Mouse (Mus musculus): Measurements from ENCODE around the gene Trim7. TPM values are rescaled to one million over a fixed set of nuclear protein-coding genes. Genes with fewer than 3 reads are reported as not detected.
"Not testable (repeated sequence)": the region's sequence is repeated elsewhere in the genome, so short reads cannot be mapped to it uniquely, and the experiment has no call there.

Trim7 gene
- 167 and 205 TPM in 2 replicates for total RNA-seq (2017)

GRCm38 (mm10) chr11:48825979-48826751 lies at the start of gene Trim7, which contains the start of gene Gm12184:
Trim7 (plus strand) TSS chr11:48826140.
Gm12184 (minus strand) TSS chr11:48826655.
- ATAC-seq (ENCODE audit: extremely low read depth, insufficient number of reproducible peaks, low FRiP score, poor library complexity, severe bottlenecking) = peak; percentile 14; the same call in 1 of the 2 replicates

GRCm38 (mm10) chr11:48776664-48777063 lies 49.3 kb upstream of the Trim7 start:
- peak; percentile 34; the same call in 1 of the 2 replicates for ATAC-seq (ENCODE audit: extremely low read depth, insufficient number of reproducible peaks, low FRiP score, poor library complexity, severe bottlenecking)

GRCm38 (mm10) chr11:48777303-48777702 lies 48.6 kb upstream of the Trim7 start:
- ATAC-seq (ENCODE audit: extremely low read depth, insufficient number of reproducible peaks, low FRiP score, poor library complexity, severe bottlenecking) = no peak

- ATAC-seq (ENCODE audit: extremely low read depth, insufficient number of reproducible peaks, low FRiP score, poor library complexity, severe bottlenecking) = peak; percentile 57; the same call in 1 of the 2 replicates
Observed at GRCm38 (mm10) chr11:48779450-48779849, 46.5 kb upstream of the Trim7 start.

- no peak for ATAC-seq (ENCODE audit: extremely low read depth, insufficient number of reproducible peaks, low FRiP score, poor library complexity, severe bottlenecking)
Observed at GRCm38 (mm10) chr11:48782243-48782642, 43.7 kb upstream of the Trim7 start.

GRCm38 (mm10) chr11:48787455-48788211 lies 38.3 kb upstream of the Trim7 start:
- peak; percentile 95 for ATAC-seq (ENCODE audit: extremely low read depth, insufficient number of reproducible peaks, low FRiP score, poor library complexity, severe bottlenecking)

DNA sequence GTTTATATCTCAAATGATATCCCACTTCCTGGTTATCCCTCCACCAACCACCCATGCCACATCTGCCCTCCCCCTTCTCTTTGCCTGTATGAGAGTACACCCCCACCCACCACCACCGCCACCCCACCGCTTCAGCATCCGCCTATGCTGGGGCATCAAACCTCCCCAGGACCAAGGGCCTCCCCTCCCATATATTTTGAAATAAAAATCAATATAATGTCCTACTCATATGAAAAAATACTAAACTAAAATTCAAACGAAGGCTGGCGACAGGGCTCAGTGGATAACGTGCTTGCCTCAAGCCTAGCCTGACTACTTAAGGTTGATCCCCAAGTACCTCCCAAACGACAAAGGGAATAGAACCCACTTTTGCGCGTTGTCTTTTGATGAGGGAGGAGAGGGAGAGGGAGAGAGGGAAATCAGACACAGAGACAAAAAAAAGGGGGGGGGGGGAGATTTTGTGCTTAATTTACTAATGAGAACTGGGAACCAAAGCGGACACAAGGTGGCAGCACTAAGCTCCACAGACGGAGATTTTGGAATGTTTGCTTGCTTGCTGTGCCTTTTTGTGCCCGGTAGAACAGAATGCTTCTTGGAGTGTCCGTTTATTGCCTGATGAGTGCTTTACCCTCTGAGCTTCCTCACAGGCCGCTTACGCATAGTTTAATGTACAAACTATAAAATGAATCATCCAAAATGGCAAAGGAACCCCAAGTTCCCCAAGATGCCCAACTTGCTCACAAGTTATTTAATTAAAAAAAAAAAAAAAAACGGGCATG lies 37.4 kb upstream of the Trim7 start:
- peak; percentile 54 for ATAC-seq (ENCODE audit: extremely low read depth, insufficient number of reproducible peaks, low FRiP score, poor library complexity, severe bottlenecking)

DNA sequence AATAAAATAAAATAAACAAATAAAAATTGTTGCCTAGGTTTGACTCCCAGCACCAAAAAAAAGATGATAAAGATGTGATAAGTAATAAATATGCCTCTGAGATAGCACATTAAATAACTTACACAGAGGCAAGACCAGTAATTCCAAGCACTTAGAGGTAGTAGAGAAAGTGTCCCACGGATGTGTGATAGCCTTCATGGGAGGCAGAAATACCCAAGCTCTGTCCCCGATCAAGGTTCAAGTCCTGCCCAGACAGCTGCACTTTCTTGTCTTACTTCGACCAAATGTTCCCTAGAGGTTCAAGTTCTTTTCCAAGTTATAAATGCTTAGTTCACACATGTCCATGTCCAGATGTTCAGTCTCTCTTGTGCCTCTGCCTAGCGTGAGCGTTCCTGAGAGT lies 36.7 kb upstream of the Trim7 start:
- no peak for ATAC-seq (ENCODE audit: extremely low read depth, insufficient number of reproducible peaks, low FRiP score, poor library complexity, severe bottlenecking)

GRCm38 (mm10) chr11:48789973-48790823 lies 35.7 kb upstream of the Trim7 start:
- peak; percentile 69 for ATAC-seq (ENCODE audit: extremely low read depth, insufficient number of reproducible peaks, low FRiP score, poor library complexity, severe bottlenecking)

- ATAC-seq (ENCODE audit: extremely low read depth, insufficient number of reproducible peaks, low FRiP score, poor library complexity, severe bottlenecking) = no peak
Observed at GRCm38 (mm10) chr11:48790946-48791345, 35.0 kb upstream of the Trim7 start.

DNA sequence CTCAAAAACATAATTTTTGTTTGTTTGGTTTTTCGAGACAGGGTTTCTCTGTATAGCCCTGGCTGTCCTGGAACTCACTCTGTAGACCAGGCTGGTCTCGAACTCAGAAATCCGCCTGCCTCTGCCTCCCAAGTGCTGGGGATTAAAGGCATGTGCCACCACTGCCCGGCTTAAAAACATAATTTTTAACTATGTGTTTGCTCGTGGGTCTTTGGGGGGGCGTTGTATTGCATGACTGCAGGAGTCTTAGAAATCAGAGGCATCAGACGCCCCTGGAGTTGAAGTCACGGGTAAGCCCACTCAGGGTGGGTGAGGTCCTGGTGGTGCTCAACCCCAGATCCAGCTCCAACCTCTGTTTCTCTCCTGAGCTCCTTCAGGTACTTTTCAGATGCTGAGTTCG lies 34.0 kb upstream of the Trim7 start:
- not testable (repeated sequence) for ATAC-seq (ENCODE audit: extremely low read depth, insufficient number of reproducible peaks, low FRiP score, poor library complexity, severe bottlenecking)

- no peak for ATAC-seq (ENCODE audit: extremely low read depth, insufficient number of reproducible peaks, low FRiP score, poor library complexity, severe bottlenecking)
Observed at GRCm38 (mm10) chr11:48793184-48793583, 32.8 kb upstream of the Trim7 start.

- no peak for ATAC-seq (ENCODE audit: extremely low read depth, insufficient number of reproducible peaks, low FRiP score, poor library complexity, severe bottlenecking)
Observed at GRCm38 (mm10) chr11:48795221-48795620, 30.7 kb upstream of the Trim7 start.

- no peak for ATAC-seq (ENCODE audit: extremely low read depth, insufficient number of reproducible peaks, low FRiP score, poor library complexity, severe bottlenecking)
Observed at GRCm38 (mm10) chr11:48796290-48796689, 29.6 kb upstream of the Trim7 start.

DNA sequence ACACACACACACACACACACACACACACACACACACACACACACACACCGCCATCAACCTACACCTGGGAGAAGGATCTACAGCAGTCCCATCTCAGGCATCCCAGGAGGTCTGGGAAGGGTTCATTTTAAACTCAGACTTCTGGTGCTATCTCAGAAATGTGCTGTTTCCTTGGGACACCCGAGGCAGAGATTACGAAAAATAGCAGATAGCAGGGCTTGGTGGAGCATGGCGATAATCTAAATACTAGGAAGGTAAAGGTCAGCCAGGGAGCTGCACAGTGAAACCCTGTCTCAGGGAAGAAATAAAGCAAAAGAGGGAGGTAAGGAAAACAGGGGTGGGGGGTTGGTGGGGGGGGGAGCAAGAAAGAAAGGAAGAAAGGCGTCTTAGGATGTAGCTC lies 28.7 kb upstream of the Trim7 start:
- no peak for ATAC-seq (ENCODE audit: extremely low read depth, insufficient number of reproducible peaks, low FRiP score, poor library complexity, severe bottlenecking)

DNA sequence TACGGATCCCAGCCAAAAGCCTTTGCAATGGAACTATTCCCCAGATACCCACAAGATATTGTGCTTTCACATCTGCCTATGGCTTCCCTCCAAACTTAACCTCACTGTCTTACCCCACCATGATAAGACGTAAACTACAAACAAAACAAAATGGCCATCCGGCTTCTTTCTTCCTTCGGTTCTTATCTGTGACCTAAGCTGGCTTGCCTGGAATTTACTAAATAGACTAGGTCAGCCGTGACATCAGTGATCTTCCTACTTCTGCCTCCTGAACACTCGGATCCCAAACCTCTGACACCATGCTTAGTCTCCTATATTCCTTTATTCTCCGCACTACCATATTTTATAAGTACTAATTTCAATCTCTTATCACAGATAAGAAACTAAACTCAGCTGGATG lies 27.6 kb upstream of the Trim7 start:
- ATAC-seq (ENCODE audit: extremely low read depth, insufficient number of reproducible peaks, low FRiP score, poor library complexity, severe bottlenecking) = no peak

DNA sequence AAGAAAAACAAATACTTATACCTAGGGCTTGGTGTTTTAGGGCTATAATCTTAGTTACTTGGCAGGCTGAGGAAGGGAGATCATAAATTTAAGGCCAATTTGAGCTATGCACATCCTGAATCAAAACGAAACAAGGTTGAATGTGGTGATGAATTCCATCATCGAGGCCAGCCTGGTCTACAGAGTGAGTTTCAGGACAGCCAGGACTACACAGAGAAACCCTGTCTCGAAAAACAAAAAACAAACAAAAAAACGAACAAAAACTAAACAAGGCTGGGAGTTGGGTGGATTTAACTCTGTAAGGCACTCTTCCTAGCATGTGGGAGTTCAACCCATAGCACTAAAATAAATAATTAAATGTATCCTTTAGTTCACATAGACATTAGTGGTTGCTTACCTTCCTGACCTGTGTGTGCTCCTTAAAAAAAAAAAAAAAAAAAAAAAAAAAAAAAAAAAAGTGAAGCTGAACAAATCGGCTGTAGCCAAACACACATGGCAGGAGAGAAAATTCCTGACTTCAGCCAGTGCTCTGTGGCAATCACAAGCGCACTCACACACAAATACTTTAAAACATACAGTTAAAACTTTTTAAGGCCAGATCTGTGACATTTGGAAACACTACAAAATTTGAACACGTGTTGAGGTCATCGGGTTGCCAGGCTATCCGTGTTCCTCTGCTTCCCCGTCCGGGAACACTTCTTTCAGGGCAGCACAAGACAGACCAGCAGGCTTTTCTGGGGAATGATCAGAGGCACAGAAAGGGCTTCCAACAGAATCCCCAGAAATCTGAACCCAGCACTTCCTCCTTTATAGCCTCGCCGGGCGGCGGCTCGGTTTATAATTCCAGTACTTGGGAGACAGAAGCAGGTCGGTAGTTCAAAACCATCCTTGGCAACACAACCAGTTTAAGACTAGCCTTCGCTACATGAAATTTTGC lies 26.7 kb upstream of the Trim7 start:
- ATAC-seq (ENCODE audit: extremely low read depth, insufficient number of reproducible peaks, low FRiP score, poor library complexity, severe bottlenecking) = no peak
